Mouse (Mus musculus): ENCODE measurements at regions not wholly inside any gene's neighbourhood (a gene's known extent, or its start where the extent isn't known, plus 50 kb on each side); places are given as distances from the start of the nearest gene placed in this dataset.

GRCm38 (mm10) chr6:148719062-148719461 is 112.2 kb downstream of the Ipo8 start:
- no peak for ATAC-seq
- H3K4me3 ChIP-seq, result no peak overlapping the region
- no peaks in the 10 kb centered on the region for H3K9me3 ChIP-seq (replicated peaks)
- no peaks in the 10 kb centered on the region for H3K27me3 ChIP-seq
- no peaks in the 10 kb centered on the region for H3K36me3 ChIP-seq (ENCODE audit: poor library complexity, severe bottlenecking)
- H3K4me1 ChIP-seq, result no peaks in the 10 kb centered on the region
- H3K4me2 ChIP-seq, result no peak overlapping the region
- no peak overlapping the region for H3K27ac ChIP-seq
- no peak overlapping the region for H3K9ac ChIP-seq

- Histone ChIP-seq H3K36me3 (ENCODE audit: poor library complexity, severe bottlenecking) (no peaks in the 10 kb centered on the region), H3K27me3 (no peaks in the 10 kb centered on the region), H3K27ac (no peak overlapping the region), H3K9ac (no peak overlapping the region), H3K9me3 (replicated peaks) (no peaks in the 10 kb centered on the region), H3K4me1 (no peaks in the 10 kb centered on the region), H3K4me2 (no peak overlapping the region), H3K4me3 (no peak overlapping the region)
- ATAC-seq, result no peak
- WGBS, result 84% methylated on average over 3 of the region's 3 CpGs
These were observed 120.9 kb downstream of the Ipo8 start for GRCm38 (mm10) chr6:148710406-148710805.

GRCm38 (mm10) chr6:148708389-148708788 is 122.9 kb downstream of the Ipo8 start:
- H3K4me2 ChIP-seq, result no peak overlapping the region
- H3K4me3 ChIP-seq, result no peak overlapping the region
- no peak for ATAC-seq
- no peaks in the 10 kb centered on the region for H3K4me1 ChIP-seq
- 89% methylated on average over 2 of the region's 2 CpGs for WGBS
- H3K9me3 ChIP-seq (replicated peaks), result no peaks in the 10 kb centered on the region
- H3K27ac ChIP-seq, result no peak overlapping the region
- no peaks in the 10 kb centered on the region for H3K36me3 ChIP-seq (ENCODE audit: poor library complexity, severe bottlenecking)
- no peaks in the 10 kb centered on the region for H3K27me3 ChIP-seq
- H3K9ac ChIP-seq, result no peak overlapping the region

GRCm38 (mm10) chr6:148705711-148706110 is 125.6 kb downstream of the Ipo8 start:
- H3K4me3 ChIP-seq, result no peak overlapping the region
- H3K36me3 ChIP-seq (ENCODE audit: poor library complexity, severe bottlenecking), result no peaks in the 10 kb centered on the region
- H3K9me3 ChIP-seq (replicated peaks), result no peaks in the 10 kb centered on the region
- no peaks in the 10 kb centered on the region for H3K27me3 ChIP-seq
- ATAC-seq, result no peak
- H3K9ac ChIP-seq, result no peak overlapping the region
- H3K4me1 ChIP-seq, result no peaks in the 10 kb centered on the region
- no peak overlapping the region for H3K4me2 ChIP-seq
- WGBS, result 40% methylated on average over 2 of the region's 2 CpGs
- H3K27ac ChIP-seq, result no peak overlapping the region

- no peak overlapping the region for H3K27ac ChIP-seq
- H3K4me2 ChIP-seq, result no peak overlapping the region
- H3K27me3 ChIP-seq, result no peaks in the 10 kb centered on the region
- H3K9ac ChIP-seq, result no peak overlapping the region
- H3K9me3 ChIP-seq (replicated peaks), result no peaks in the 10 kb centered on the region
- H3K4me3 ChIP-seq, result no peak overlapping the region
- no peaks in the 10 kb centered on the region for H3K36me3 ChIP-seq (ENCODE audit: poor library complexity, severe bottlenecking)
- no peaks in the 10 kb centered on the region for H3K4me1 ChIP-seq
- no peak for ATAC-seq
- WGBS, result 44% methylated on average over 4 of the region's 4 CpGs
These were observed 137.9 kb downstream of the Ipo8 start for GRCm38 (mm10) chr6:148693329-148693728.

- Histone ChIP-seq H3K4me1 (no peaks in the 10 kb centered on the region), H3K36me3 (ENCODE audit: poor library complexity, severe bottlenecking) (no peaks in the 10 kb centered on the region), H3K27me3 (no peaks in the 10 kb centered on the region), H3K4me3 (no peak overlapping the region), H3K9ac (no peak overlapping the region), H3K9me3 (replicated peaks) (no peaks in the 10 kb centered on the region), H3K27ac (no peak overlapping the region), H3K4me2 (no peak overlapping the region)
- WGBS, result 20% methylated on average over 4 of the region's 4 CpGs
- ATAC-seq, result peak; percentile 70; the same call in 1 of the 2 replicates
These were observed 143.5 kb downstream of the Ipo8 start for GRCm38 (mm10) chr6:148687770-148688169.

- Histone ChIP-seq H3K27me3 (no peaks in the 10 kb centered on the region), H3K27ac (no peak overlapping the region), H3K4me2 (no peak overlapping the region), H3K4me3 (no peak overlapping the region), H3K4me1 (0 out of 2 replicates have a peak, but pooled peaks cover 2% of the 10 kb centered on the region), H3K9ac (no peak overlapping the region), H3K9me3 (replicated peaks) (no peaks in the 10 kb centered on the region), H3K36me3 (ENCODE audit: poor library complexity, severe bottlenecking) (no peaks in the 10 kb centered on the region)
- ATAC-seq, result no peak
- 86% methylated on average over 2 of the region's 2 CpGs for WGBS
These were observed 171.1 kb downstream of the Ipo8 start for GRCm38 (mm10) chr6:148660152-148660551.

- Histone ChIP-seq H3K9me3 (replicated peaks) (no peaks in the 10 kb centered on the region), H3K4me3 (no peak overlapping the region), H3K9ac (no peak overlapping the region), H3K4me2 (no peak overlapping the region), H3K27ac (no peak overlapping the region), H3K36me3 (ENCODE audit: poor library complexity, severe bottlenecking) (no peaks in the 10 kb centered on the region), H3K27me3 (no peaks in the 10 kb centered on the region), H3K4me1 (0 out of 2 replicates have a peak, but pooled peaks cover 2% of the 10 kb centered on the region)
- ATAC-seq, result no peak
- WGBS, result 50% methylated on average over 3 of the region's 3 CpGs
These were observed 178.1 kb downstream of the Ipo8 start for GRCm38 (mm10) chr6:148653216-148653615.

- 72% methylated on average over 4 of the region's 4 CpGs for WGBS
- H3K4me2 ChIP-seq, result no peak overlapping the region
- no peak overlapping the region for H3K4me3 ChIP-seq
- no peaks in the 10 kb centered on the region for H3K9me3 ChIP-seq (replicated peaks)
- H3K36me3 ChIP-seq (ENCODE audit: poor library complexity, severe bottlenecking), result no peaks in the 10 kb centered on the region
- no peaks in the 10 kb centered on the region for H3K27me3 ChIP-seq
- H3K27ac ChIP-seq, result no peak overlapping the region
- H3K4me1 ChIP-seq, result no peaks in the 10 kb centered on the region
- H3K9ac ChIP-seq, result no peak overlapping the region
- ATAC-seq, result 0 out of 2 replicates have a peak, but pooled peaks have one; percentile 38
These were observed 178.8 kb downstream of the Ipo8 start for GRCm38 (mm10) chr6:148652434-148652833.

GRCm38 (mm10) chr6:148647423-148648390 is 183.6 kb downstream of the Ipo8 start:
- H3K4me2 ChIP-seq, result no peak overlapping the region
- H3K27me3 ChIP-seq, result no peaks in the 10 kb centered on the region
- H3K9me3 ChIP-seq (replicated peaks), result no peaks in the 10 kb centered on the region
- no peak overlapping the region for H3K4me3 ChIP-seq
- WGBS, result 66% methylated on average over 2 of the region's 2 CpGs
- no peaks in the 10 kb centered on the region for H3K36me3 ChIP-seq (ENCODE audit: poor library complexity, severe bottlenecking)
- ATAC-seq, result no peak
- no peaks in the 10 kb centered on the region for H3K4me1 ChIP-seq
- H3K9ac ChIP-seq, result no peak overlapping the region
- no peak overlapping the region for H3K27ac ChIP-seq

- ATAC-seq, result no peak
- H3K4me2 ChIP-seq, result no peak overlapping the region
- H3K4me1 ChIP-seq, result no peaks in the 10 kb centered on the region
- H3K9me3 ChIP-seq (replicated peaks), result no peaks in the 10 kb centered on the region
- H3K36me3 ChIP-seq (ENCODE audit: poor library complexity, severe bottlenecking), result no peaks in the 10 kb centered on the region
- no peak overlapping the region for H3K27ac ChIP-seq
- H3K4me3 ChIP-seq, result no peak overlapping the region
- no peak overlapping the region for H3K9ac ChIP-seq
- no peaks in the 10 kb centered on the region for H3K27me3 ChIP-seq
- 92% methylated on average over 1 of the region's 1 CpGs for WGBS
These were observed 190.7 kb downstream of the Ipo8 start for GRCm38 (mm10) chr6:148640595-148640994.

GRCm38 (mm10) chr6:148634148-148634547 is 190.0 kb upstream of the Tmtc1 start:
- H3K9ac ChIP-seq, result no peak overlapping the region
- no peaks in the 10 kb centered on the region for H3K4me1 ChIP-seq
- no peak overlapping the region for H3K4me2 ChIP-seq
- H3K4me3 ChIP-seq, result no peak overlapping the region
- WGBS, result 81% methylated on average over 2 of the region's 2 CpGs
- peak; percentile 59; the same call in 1 of the 2 replicates for ATAC-seq
- no peaks in the 10 kb centered on the region for H3K9me3 ChIP-seq (replicated peaks)
- H3K27me3 ChIP-seq, result no peaks in the 10 kb centered on the region
- H3K27ac ChIP-seq, result no peak overlapping the region
- H3K36me3 ChIP-seq (ENCODE audit: poor library complexity, severe bottlenecking), result no peaks in the 10 kb centered on the region
